Mouse (Mus musculus): ENCODE measurements at regions not wholly inside any gene's neighbourhood (a gene's known extent, or its start where the extent isn't known, plus 50 kb on each side); places are given as distances from the start of the nearest gene placed in this dataset.

- no peak for TF ChIP-seq GATA1 (IDR thresholded peaks at IDR 0.05; ENCODE audit: borderline replicate concordance, low read length)
- TF ChIP-seq GATA2 (IDR thresholded peaks at IDR 0.05; ENCODE audit: borderline replicate concordance, low read depth, low read length), result no peak
- TF ChIP-seq CTCF (IDR thresholded peaks at IDR 0.05; ENCODE audit: low read depth, low read length), result no peak
- TF ChIP-seq POLR2AphosphoS5 (IDR thresholded peaks at IDR 0.05; ENCODE audit: insufficient replicate concordance, low read depth, low read length), result no peak
- no peak for TF ChIP-seq TAL1 (conservative IDR thresholded peaks at IDR 0.05; ENCODE audit: low read depth, low read length)
- H3K4me1 ChIP-seq (ENCODE audit: insufficient read depth, low read depth, low read length), result no peaks in the 10 kb centered on the region
- H3K36me3 ChIP-seq (replicated peaks), result no peaks in the 10 kb centered on the region
- ATAC-seq (ENCODE audit: extremely low read depth, insufficient number of reproducible peaks, low FRiP score, poor library complexity, severe bottlenecking), result no peak
- H3K9me3 ChIP-seq (replicated peaks), result peaks cover 70% of the 10 kb centered on the region
- no peaks in the 10 kb centered on the region for H3K27me3 ChIP-seq (ENCODE audit: insufficient read depth, low read length)
- no peak overlapping the region for H3K4me3 ChIP-seq (ENCODE audit: low read depth, low read length)
- no peak for DNase-seq (ENCODE audit: low spot score)
These were observed 97.8 kb downstream of the Wdr11 start for GRCm38 (mm10) chr7:129689464-129689863.

DNA sequence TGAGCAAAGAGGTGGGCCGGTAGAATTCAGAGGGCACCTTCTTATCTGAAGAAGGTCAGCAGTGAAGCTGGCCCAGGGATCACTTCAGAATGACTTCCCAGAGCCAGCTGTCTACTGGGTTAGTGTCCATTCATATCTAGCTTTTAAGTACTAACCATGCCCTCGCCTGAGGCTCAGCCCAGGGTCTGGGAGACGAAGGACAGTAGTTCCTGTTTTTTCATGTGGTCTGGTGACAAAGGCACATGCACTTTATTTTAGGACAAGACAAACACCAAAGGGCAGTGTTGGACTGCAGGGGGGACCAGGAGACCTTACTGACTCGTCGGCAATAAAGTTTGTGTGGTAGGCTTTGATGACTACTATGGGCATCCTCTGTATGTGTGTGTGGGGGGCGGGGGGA is 99.2 kb downstream of the Wdr11 start:
- DNase-seq (ENCODE audit: low spot score) (no peak), ATAC-seq (ENCODE audit: extremely low read depth, insufficient number of reproducible peaks, low FRiP score, poor library complexity, severe bottlenecking) (no peak)
- H3K27me3 ChIP-seq (ENCODE audit: insufficient read depth, low read length), result no peaks in the 10 kb centered on the region
- H3K4me3 ChIP-seq (ENCODE audit: low read depth, low read length), result no peak overlapping the region
- no peak for TF ChIP-seq GATA2 (IDR thresholded peaks at IDR 0.05; ENCODE audit: borderline replicate concordance, low read depth, low read length)
- no peak for TF ChIP-seq POLR2AphosphoS5 (IDR thresholded peaks at IDR 0.05; ENCODE audit: insufficient replicate concordance, low read depth, low read length)
- no peak for TF ChIP-seq TAL1 (conservative IDR thresholded peaks at IDR 0.05; ENCODE audit: low read depth, low read length)
- no peak for TF ChIP-seq GATA1 (IDR thresholded peaks at IDR 0.05; ENCODE audit: borderline replicate concordance, low read length)
- TF ChIP-seq CTCF (IDR thresholded peaks at IDR 0.05; ENCODE audit: low read depth, low read length), result no peak
- H3K9me3 ChIP-seq (replicated peaks), result peaks cover 66% of the 10 kb centered on the region
- H3K36me3 ChIP-seq (replicated peaks), result no peaks in the 10 kb centered on the region
- H3K4me1 ChIP-seq (ENCODE audit: insufficient read depth, low read depth, low read length), result no peaks in the 10 kb centered on the region

- TF ChIP-seq CTCF (IDR thresholded peaks at IDR 0.05; ENCODE audit: low read depth, low read length) (no peak), GATA1 (IDR thresholded peaks at IDR 0.05; ENCODE audit: borderline replicate concordance, low read length) (no peak), POLR2AphosphoS5 (IDR thresholded peaks at IDR 0.05; ENCODE audit: insufficient replicate concordance, low read depth, low read length) (no peak), GATA2 (IDR thresholded peaks at IDR 0.05; ENCODE audit: borderline replicate concordance, low read depth, low read length) (no peak), TAL1 (conservative IDR thresholded peaks at IDR 0.05; ENCODE audit: low read depth, low read length) (no peak)
- DNase-seq (ENCODE audit: low spot score), result no peak
- Histone ChIP-seq H3K4me1 (ENCODE audit: insufficient read depth, low read depth, low read length) (no peaks in the 10 kb centered on the region), H3K27me3 (ENCODE audit: insufficient read depth, low read length) (no peaks in the 10 kb centered on the region), H3K9me3 (replicated peaks) (peaks cover 66% of the 10 kb centered on the region), H3K36me3 (replicated peaks) (no peaks in the 10 kb centered on the region), H3K4me3 (ENCODE audit: low read depth, low read length) (no peak overlapping the region)
- no peak for ATAC-seq (ENCODE audit: extremely low read depth, insufficient number of reproducible peaks, low FRiP score, poor library complexity, severe bottlenecking)
These were observed 100.0 kb downstream of the Wdr11 start for GRCm38 (mm10) chr7:129691619-129692071.

DNA sequence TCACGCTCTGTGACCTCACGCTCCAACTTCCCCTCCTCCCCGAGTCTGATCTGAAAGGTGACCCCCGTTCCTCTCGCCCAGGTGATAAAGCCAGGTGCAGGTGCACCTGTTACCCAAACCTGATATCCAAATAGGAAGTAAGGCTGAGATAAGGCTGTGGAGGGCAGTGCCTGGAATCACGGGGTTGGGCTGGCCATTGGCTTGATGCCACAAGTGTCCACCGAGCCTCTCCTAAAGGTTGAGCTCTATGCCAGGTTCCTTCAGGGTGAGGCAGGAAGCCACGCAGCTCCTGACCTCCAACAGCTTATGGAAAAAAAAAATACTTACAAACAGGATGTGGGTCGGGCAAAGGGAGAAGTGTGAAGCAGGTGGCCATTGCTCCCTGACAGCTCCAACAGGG is 102.0 kb downstream of the Wdr11 start:
- TF ChIP-seq TAL1 (conservative IDR thresholded peaks at IDR 0.05; ENCODE audit: low read depth, low read length) (no peak), GATA2 (IDR thresholded peaks at IDR 0.05; ENCODE audit: borderline replicate concordance, low read depth, low read length) (no peak), CTCF (IDR thresholded peaks at IDR 0.05; ENCODE audit: low read depth, low read length) (no peak), POLR2AphosphoS5 (IDR thresholded peaks at IDR 0.05; ENCODE audit: insufficient replicate concordance, low read depth, low read length) (no peak), GATA1 (IDR thresholded peaks at IDR 0.05; ENCODE audit: borderline replicate concordance, low read length) (no peak)
- H3K4me1 ChIP-seq (ENCODE audit: insufficient read depth, low read depth, low read length), result no peaks in the 10 kb centered on the region
- no peaks in the 10 kb centered on the region for H3K27me3 ChIP-seq (ENCODE audit: insufficient read depth, low read length)
- DNase-seq (ENCODE audit: low spot score) (no peak), ATAC-seq (ENCODE audit: extremely low read depth, insufficient number of reproducible peaks, low FRiP score, poor library complexity, severe bottlenecking) (no peak)
- peaks cover 65% of the 10 kb centered on the region for H3K9me3 ChIP-seq (replicated peaks)
- no peaks in the 10 kb centered on the region for H3K36me3 ChIP-seq (replicated peaks)
- H3K4me3 ChIP-seq (ENCODE audit: low read depth, low read length), result no peak overlapping the region

GRCm38 (mm10) chr7:129694168-129694567 is 102.5 kb downstream of the Wdr11 start:
- DNase-seq (ENCODE audit: low spot score) (no peak), ATAC-seq (ENCODE audit: extremely low read depth, insufficient number of reproducible peaks, low FRiP score, poor library complexity, severe bottlenecking) (no peak)
- no peaks in the 10 kb centered on the region for H3K27me3 ChIP-seq (ENCODE audit: insufficient read depth, low read length)
- no peak overlapping the region for H3K4me3 ChIP-seq (ENCODE audit: low read depth, low read length)
- TF ChIP-seq GATA2 (IDR thresholded peaks at IDR 0.05; ENCODE audit: borderline replicate concordance, low read depth, low read length), result no peak
- TF ChIP-seq POLR2AphosphoS5 (IDR thresholded peaks at IDR 0.05; ENCODE audit: insufficient replicate concordance, low read depth, low read length), result no peak
- TF ChIP-seq TAL1 (conservative IDR thresholded peaks at IDR 0.05; ENCODE audit: low read depth, low read length), result no peak
- TF ChIP-seq CTCF (IDR thresholded peaks at IDR 0.05; ENCODE audit: low read depth, low read length), result no peak
- no peaks in the 10 kb centered on the region for H3K36me3 ChIP-seq (replicated peaks)
- H3K4me1 ChIP-seq (ENCODE audit: insufficient read depth, low read depth, low read length), result no peaks in the 10 kb centered on the region
- peaks cover 61% of the 10 kb centered on the region for H3K9me3 ChIP-seq (replicated peaks)

GRCm38 (mm10) chr7:129699931-129700570 is 108.4 kb downstream of the Wdr11 start:
- no peaks in the 10 kb centered on the region for H3K36me3 ChIP-seq (replicated peaks)
- TF ChIP-seq TAL1 (conservative IDR thresholded peaks at IDR 0.05; ENCODE audit: low read depth, low read length) (no peak), GATA1 (IDR thresholded peaks at IDR 0.05; ENCODE audit: borderline replicate concordance, low read length) (no peak), GATA2 (IDR thresholded peaks at IDR 0.05; ENCODE audit: borderline replicate concordance, low read depth, low read length) (no peak), CTCF (IDR thresholded peaks at IDR 0.05; ENCODE audit: low read depth, low read length) (no peak), POLR2AphosphoS5 (IDR thresholded peaks at IDR 0.05; ENCODE audit: insufficient replicate concordance, low read depth, low read length) (no peak)
- no peak overlapping the region for H3K4me3 ChIP-seq (ENCODE audit: low read depth, low read length)
- no peaks in the 10 kb centered on the region for H3K4me1 ChIP-seq (ENCODE audit: insufficient read depth, low read depth, low read length)
- no peak for DNase-seq (ENCODE audit: low spot score)
- no peaks in the 10 kb centered on the region for H3K27me3 ChIP-seq (ENCODE audit: insufficient read depth, low read length)
- no peak for ATAC-seq (ENCODE audit: extremely low read depth, insufficient number of reproducible peaks, low FRiP score, poor library complexity, severe bottlenecking)
- peaks cover 21% of the 10 kb centered on the region for H3K9me3 ChIP-seq (replicated peaks)

Measured in G1E (cell line).